Mouse (Mus musculus) ovary, postnatal 14 days (tissue): ENCODE results near the gene Nudt4.

Experiments used
- DNase-seq: peaks from one replicate; pipeline ENCODE4 v3.0.0; 2022; ENCODE audit warnings: low spot score

Nudt4 gene

DNA sequence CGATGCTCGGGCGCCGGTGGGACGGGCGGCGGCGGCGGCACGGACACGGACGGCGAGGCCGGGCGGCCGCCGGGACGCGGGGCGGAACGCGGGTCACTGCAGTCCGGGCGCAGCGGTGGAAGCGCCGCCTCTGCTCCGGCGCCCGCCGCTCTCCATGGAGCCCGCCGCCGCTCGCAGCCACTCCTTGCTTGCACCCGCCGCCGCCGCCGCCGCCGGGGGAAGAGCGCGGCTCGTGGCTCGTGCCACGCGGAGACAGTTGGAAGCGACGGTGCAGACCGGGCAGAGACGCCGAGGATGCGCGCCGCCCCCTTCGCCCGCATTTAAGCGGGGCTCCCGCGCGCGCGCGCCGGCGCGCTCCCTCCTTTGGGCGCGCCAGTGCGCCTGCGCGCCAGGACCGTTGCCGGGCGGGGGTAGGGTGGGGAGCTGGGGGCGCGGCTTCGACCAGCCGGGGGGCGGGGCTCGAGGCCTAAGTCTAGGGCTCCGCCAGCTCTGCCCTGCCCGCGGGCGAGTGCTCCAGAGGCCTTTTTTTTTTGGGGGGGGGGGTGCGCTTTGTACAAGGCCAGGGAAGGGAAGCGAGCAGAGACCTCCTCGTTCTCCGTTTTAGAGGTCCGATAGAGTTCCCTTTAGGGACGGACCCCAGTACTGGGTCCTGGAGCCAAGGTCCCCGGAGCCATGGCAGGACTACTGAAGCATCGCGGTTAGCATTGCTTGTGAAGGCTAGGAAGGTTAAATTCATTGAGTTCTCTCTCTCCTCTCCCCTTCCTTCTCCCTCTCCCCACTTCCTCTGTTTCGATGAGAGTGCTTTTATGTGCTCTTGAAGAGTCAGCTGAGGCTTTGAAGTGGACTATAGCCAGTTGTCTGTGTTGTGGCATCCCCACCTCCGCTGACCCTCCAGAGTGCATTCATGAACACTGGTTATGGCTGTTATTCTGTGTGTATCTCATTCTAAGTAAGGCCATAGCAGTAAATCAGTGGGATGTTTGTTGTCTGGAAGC is at the start of gene Nudt4:
Gene Nudt4, minus strand, starts transcription at position 296 of the 995 bp plus-strand sequence.
- DNase-seq = peak; percentile 72

DNA sequence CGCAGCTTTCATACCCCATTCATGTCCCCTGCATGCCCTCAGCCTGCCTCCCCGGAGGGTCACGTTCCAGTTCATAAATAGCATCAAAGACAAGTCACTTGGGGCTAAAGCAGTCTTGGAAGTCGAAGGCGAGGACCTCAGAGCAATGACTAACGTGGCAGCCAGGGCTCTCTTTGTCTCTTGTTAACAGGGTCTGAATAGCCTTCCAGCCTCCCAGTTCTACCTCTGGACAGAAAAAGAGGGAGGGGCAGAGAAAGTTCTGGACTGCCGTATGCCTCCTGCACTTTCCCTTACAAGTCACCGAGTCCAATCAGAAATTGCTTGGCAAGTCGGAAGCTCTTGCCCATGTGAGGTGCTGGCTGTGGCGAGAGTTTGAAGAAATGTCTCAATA is 47.4 kb upstream of the Nudt4 start:
- DNase-seq = no peak

DNA sequence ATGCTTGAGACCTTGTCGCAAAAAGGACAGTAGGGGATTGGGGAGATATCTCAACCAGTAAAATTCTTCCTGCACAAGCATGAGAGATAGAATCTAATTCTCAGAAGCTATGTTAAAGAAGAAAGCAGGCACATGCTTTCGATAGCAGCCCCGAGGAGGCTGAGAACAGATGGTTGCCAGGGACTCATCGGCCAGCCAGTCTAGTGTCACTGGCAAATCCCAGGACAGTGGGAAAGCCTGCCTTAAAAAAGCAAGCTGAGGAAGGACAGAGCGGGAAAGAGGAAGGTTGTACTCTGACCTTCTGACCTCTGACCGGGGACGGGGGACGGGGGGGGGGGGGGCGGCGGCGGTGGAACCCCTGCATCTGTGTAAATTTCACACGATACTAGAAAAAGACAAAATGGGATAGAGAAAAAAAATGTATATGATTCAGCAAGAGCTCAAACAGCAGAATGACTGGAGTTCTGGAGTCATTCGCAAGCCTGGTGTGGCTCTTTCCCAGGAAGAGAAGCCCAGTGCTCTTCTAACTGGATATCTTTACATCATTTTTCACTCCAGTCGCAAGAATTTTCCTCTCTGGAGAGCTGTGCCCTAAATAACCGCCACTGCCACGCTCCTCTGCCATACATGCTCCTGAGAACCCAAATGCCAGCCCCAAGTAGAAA is 46.9 kb upstream of the Nudt4 start:
- no peak for DNase-seq

DNA sequence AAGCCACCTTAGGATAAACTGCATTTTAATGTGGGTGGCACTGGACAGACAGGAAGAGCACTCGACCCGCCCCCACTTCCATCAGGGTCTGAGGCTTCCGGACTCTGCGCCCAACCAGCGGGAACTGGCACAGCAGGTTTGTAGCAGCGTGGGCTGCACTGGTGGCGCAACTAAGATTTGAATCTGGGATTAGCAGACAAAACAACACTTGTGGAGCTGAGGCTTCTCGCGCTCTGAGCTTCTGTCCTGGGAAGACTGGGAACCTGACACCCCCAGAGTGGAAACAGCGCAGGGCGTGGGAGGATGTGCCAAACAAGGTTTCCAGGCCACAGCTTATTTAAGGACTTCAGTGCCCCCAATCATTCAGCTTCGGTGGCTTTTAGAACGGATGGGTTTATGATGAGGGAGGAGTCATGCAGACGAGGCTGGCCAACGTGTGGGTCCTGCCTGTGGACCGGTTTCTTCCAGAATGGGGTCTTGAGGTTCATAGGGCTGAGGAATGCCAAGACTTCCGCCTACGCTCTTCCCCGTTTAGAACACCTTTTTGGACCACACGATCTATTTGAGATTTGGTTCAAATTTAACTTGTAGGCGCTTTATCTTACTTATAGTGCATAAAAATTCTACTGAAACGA is 41.1 kb upstream of the Nudt4 start:
- DNase-seq = peak; percentile 7

DNA sequence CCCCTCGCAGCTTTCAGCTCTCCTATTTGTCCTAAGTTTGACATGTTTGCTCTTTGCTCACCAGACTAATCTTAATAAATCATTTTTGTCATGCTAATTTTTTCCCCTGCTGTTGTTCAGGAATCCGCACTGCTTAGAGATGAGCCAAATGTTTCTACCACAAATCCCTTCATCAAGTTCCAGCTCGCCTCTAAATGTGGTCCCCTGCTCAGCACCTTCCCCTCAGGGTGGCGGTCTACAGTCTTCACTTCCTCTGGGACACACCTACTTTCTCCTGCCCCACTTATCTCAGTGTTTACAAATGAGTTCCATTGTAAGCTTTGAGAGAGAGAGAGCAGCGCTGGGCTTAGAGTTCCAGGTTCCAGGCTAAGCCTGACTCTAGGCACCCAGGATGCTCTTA is 36.6 kb upstream of the Nudt4 start:
- no peak for DNase-seq

DNA sequence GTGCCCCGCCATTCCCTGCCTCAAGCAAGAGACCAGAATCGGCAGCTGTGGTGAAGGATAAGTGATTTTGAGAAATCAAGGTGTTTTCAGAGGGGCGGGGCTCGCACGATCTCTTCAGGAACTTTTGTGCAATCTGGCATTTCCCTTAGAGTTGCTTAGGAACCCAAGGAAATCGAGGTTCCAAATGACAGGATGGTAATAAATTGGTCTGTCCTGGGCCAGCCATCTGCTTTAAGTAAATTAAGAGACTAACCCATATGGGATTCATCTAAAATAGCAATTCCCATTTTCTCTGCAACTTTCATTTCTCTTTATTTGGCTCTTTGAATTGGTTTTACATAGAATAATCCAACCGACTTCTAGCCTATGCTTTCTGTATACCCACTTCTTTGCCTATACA is 35.8 kb upstream of the Nudt4 start:
- DNase-seq = no peak

DNA sequence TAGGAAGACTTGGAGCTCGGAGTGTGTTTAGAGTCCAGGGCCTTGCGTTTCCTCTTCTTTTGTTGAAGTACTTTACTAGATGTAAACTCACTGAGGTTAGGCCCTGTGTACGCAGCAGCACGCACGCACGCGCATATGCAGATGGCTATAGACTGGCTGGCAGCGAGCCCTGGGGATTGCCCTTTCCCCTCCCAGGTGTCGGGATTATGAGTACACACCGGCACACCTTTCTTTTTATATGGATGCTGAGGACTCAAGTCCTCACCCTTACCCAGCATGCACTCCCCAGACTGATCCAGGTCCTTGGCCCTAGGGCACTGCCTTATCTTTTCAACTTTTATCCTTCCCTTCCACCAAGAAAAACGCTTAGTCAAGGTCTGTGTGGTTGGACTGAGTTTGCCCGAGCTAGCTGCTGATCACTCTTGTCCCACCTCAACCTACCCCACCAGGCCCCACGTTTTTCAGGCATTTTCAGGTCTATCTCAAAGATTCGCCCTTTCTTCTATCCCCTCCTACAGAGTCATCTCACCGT is 34.2 kb upstream of the Nudt4 start:
- no peak for DNase-seq

DNA sequence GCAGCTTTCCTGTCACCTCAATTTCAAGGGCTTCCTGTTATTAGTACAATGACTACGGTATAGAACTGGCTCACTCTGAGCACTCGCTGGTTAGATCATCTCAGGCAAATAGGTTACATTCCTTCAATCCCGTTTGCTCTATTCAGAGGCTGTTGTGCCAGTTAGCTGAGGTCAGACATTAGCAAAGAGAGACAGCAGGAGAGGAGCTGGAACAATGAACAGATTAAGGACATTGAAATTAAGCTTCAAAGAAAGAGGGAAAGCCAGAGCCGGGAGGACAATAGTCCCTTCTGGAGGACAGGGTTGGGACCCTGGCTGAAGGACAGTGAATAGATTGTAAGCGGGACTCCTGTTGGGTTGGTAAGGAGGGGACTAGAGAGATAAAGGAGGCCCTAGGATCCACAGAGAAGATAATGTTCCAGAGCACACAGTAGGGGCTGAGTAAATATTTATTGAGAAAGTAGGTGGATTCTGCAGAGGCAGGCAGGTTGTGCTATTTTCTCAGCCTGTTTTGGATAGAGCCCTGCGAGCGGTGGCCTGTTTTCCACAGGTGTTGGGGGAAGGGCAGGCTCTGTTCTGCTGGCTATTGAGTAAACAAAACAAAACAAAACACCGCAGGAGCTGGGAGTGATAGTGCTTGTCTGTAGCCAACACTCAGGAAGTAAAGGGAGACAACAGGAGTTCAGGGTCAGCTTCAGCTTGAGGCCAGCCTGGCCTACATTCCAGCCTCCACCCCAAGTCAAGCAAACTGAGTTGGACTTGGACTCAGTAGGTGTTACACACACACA is 32.1 kb upstream of the Nudt4 start:
- DNase-seq = no peak

DNA sequence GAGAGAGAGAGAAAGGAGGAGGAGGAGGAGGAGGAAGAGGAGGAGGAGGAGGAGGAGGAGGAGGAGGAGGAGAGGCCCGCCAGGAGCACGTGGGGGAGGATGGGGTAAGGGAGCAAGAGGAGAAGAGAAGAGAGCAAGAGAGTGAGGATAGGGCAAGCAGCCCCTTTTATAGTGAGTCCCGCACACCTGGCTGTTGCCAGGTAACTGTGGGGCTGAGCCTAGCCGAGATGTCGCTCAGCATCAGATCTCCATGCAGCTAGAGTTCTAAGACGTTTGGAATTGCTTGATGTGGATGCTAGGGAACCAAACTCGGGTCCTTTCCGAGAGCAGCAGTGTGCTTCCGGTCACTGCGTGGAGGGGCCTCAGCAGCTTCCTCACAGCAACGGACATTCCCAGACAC is 30.5 kb upstream of the Nudt4 start:
- DNase-seq = no peak

DNA sequence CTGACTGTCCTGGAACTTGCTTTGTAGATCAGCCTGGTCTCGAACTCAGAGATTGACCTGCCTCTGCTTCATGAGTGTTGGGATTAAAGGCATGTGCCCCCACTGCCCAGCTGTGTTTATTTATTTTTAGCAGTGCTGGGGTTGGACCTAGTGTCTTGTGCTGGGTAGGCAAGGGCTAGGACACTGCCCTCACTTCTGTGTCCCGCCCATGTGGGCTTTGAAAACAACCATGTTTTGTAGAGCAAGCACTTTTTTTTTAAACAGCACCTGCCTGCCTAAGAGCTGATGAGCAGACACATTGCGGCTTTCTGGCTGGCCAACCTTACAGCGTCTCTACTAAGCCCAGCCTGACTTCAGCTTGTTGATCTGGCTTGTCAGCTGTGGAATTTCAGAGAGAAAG is 27.3 kb upstream of the Nudt4 start:
- no peak for DNase-seq

DNA sequence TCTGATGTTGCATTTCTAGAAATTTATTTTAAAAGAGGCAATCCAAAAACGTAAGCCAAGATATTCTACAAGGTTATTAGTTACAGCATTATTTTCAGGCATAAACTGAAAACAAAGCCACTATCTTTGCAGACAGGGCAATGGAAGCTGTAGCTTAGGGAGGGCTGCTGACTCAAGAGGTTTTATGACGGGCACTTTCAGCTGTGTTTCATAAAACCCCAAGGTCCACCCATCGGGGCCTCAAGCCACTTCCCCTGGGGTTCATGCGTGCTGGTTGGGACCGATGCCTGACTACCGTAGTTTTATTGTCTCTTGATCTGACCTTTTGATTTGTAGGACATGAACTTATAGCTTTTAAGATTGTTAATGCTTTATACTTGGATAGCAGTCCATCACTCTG is 26.2 kb upstream of the Nudt4 start:
- no peak for DNase-seq

DNA sequence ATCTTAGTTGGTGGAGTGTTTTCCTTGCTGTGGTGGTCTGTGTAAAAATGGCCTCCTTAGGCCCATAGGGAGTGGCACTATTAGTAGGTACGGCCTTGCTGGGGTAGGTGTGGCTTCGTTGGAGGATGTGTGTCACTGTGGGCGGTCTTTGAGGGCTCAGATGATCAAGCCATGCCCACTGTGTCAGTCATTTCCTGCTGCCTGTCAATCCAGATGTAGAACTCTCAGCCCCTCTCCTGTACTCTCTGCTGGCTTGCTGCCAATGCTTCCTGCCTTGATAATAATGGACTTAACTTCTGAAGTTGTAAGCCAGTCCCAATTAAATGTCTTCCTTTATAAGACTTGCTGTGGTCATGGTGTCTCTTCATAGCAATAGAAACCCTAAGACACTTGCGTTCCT is 25.2 kb upstream of the Nudt4 start:
- no peak for DNase-seq

DNA sequence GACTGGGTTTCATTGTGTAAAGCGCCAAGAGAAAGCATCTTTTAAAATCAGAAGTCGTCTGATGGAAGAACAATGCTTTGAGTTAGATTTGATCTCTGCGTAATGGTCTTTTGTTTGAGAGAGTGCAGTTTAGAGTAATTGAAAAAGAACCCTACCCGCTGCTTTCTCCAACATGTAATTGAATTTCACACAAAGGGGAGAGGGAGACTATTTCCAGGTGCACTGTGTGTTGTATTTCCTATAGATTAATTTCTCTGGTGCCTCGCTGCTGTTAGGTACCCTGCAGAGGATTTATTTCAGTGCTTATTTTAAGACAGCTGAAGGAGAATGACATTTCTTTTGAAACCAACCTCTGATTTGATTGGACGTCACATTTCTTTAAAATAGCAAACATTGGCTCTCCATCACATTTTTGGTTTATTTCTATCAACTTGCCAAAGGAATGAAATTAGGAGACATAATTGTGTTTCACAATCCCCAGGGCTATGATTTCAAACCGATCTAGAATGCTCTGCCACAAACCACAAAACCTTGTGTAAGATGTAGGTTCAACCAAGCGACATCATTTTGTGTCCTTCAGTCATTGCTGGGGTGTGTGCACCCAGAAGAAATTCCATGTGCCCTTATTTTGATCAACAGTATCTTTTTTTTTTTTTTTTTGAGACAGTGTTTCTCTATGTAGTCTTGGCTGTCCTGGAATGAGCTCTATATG is 23.7 kb upstream of the Nudt4 start:
- no peak for DNase-seq

DNA sequence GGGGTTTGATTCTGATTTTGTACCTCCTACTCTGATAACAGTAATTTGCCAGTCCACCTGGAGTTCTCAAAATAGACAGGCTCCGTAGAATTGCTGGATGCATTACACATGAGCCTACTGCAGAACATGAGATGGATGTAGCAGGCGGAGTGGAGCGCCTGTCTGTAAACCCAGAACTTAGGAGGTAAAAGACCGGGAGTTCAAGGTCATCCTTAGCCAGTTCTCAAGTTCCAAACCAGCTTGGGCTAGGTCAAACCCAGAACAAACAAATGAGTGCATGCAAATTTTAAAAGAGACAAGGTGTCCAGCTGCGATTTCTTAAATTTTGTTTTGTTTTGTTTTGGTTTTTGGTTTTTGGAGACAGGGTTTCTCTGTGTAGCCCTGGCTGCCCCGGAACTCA is 21.6 kb upstream of the Nudt4 start:
- no peak for DNase-seq

DNA sequence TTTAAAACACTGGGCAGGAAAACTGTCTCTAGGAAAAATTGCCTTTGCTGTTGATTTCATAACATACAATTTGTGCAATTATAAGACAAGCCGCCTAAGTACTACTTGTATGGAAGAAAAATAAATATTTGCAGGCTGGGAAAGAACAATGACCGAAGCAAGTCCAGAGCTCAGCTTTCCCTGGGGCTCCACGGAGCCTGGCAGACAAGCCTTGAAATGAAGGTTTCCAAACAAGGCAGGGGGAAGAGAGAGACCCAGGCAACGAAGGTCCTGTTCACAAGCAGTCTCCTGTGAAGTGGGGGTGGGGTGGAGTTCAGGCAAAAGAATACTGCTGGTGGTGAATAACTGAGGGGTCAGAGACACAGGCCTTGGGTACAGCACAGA is 13.6 kb upstream of the Nudt4 start:
- DNase-seq = no peak

DNA sequence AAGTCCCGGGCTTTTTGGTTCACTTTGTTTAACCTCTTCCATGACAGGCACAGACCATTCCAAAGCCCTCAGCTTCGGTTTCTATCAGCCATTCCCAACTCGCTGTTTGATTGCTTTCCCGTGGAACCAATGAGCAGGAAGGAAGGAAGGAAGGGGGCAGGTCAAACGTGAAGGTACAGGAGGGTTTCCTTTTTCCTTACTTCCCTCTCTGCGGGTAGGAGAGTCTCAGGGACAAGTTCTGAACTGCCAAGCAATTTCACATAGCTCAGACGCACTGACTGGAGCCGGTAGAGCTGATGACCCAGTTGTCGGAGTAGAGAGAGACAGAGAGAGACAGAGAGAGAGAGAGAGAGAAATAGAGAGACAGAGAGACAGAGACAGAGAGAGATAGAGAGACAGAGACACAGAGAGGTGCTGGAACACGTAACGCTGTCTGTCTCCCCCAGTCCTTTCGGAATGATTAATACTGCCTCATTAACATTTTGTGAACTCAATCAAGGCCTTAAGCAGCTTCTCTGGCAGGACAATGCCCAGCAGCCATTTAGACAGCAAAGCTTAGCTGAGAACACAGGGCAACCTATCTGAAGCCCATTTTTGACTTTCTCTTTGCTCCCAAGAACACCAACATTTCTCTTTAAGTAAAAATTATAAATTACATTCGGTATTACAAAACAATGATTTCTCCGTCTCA is 13.1 kb upstream of the Nudt4 start:
- DNase-seq = no peak

DNA sequence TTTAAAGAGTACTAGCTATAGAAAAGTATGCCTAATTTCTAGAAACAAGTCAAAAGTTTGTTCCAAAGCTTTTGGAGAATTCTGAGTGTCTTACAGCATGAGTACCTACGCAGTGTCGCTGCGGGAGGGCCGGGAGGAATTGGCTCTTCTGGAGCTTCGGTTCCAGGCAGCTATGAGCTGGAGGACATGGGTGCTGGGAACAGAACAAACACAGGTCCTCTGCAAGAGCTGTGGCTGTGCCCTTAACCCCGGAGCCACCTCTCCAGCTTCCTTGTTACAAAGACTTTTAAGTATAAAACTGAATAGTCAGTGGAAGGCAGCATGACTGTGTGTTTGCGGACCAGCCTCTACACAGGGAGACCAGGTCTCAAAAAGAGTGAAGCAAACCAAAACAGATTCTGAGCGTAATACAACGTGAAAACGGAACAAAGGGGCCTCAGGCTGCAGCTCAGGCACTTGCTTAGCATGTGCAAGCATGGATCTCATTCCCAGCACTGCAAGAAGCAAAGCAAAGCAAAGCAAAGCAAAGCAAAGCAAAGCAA is 12.0 kb upstream of the Nudt4 start:
- no peak for DNase-seq

DNA sequence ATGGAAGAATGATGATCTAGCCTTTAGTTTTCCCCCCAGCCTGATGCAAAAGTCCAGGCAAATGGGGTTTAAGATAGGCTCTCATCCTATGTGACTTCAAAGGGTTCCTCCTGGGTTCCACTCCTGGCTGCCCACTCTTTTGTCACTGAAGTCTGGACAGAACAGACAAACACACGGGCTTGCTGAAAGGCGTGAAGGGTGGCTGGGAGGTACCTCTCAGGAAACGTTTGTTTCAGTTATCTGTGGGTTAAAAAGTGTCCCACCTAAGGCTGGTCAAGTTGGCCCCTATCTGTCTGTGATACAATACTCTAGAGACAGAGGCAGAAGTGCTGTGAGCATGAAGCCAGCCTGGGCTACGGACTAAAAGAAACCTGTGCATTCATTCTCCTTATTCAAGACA is 11.0 kb upstream of the Nudt4 start:
- DNase-seq = no peak

DNA sequence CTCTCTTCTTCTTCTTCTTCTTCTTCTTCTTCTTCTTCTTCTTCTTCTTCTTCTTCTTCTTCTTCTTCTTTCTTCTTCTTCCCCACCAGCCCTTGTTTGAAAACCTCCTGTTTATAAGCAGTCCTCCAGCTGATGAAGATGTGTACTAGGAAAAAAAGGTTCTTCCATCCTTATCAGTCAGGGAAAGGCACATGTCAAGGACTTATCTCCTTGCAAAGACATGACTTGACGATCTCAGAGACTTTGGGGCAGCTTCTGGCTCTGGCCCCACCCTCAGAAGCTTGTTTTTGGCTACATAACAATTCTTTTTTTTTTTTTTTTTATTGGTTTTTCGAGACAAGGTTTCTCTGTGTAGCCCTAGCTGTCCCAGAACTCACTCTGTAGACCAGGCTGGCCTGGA is 5.5 kb upstream of the Nudt4 start:
- no peak for DNase-seq

DNA sequence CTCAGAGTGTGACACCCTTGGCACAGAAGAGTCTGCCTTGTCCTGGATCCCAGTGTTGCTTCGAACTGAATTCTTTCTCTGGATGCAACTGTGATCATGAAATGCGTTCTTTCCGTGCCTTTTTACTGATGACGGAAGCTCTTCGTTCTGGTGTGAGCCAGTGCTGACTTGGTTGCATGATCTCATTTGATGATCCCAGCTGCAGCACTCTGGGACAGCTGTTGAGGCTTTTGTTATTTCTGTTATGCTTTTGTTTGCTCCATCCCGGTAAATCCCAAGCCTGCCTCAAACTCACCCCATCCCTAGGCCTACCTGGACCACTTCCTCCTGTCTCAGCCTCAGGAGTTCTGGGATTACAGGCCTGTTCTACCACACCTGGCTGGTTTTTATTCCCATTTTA is 4.1 kb upstream of the Nudt4 start:
- no peak for DNase-seq
